10 mouse cellular contexts compared by ENCODE assay signal in the genomic region with DNA sequence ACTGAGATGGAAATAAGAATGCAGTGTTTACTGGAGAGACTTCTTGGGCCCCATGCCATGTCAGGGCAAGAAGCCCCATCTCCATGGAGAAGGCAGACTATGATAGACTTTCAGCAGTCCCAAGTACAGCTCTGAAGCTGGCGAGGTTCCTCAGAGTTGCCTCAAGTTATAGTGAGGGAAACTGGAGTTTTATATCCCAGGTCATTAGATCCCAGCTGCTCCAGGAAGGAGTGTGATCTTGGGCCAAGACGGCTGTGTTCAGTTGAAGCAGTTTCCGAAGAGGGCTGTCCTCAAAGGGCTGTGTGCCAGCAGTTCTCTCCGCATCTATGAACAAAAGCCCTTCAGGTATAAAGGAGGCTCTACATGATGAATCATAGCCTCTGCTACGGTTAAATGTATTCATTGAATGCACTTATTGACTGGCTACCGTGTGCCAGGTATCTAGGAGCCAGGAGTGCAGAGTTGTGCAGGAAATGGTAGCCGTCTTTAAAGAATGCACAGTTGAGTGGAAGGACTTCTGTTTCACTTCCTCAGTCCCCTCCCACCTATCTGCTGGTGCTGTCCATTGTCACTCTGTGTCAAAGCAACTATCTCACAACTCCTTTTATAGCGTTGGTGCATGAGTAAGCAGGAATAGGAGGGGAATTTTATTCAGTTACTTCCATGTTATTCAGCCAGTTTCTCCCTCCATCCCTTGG. TPM values are rescaled to one million over a fixed set of nuclear protein-coding genes. Genes with fewer than 3 reads are reported as not detected.
A peak's percentile ranks its signal among the peaks of the same experiment; 100 is the strongest.
DNase-seq lines count a peak whose midpoint lies in the region; ATAC-seq and TF ChIP-seq lines count a peak whose summit lies in the region.
"Had no signal": no experiment of that assay in that cellular context is flagged by ENCODE, and none has a peak within 500 bp of the region (broad histone marks: within the 10 kb centered on the region; RNA-seq: fewer than 3 reads in every experiment).

No protein-coding gene starts in this region.

- no peaks in the 10 kb centered on the region for H3K9me3 ChIP-seq in intestine, embryonic 16.5 days (ENCODE audit: control insufficient read depth, low read length)
- no peaks in the 10 kb centered on the region for H3K9me3 ChIP-seq in neural tube, embryonic 14.5 days (ENCODE audit: control insufficient read depth, low read length)

- no peak overlapping the region for H3K9ac ChIP-seq in intestine, embryonic 16.5 days (ENCODE audit: low read depth, low read length)
- H3K9ac ChIP-seq in neural tube, embryonic 14.5 days (replicated peaks; ENCODE audit: low read depth, low read length): no peak overlapping the region
- H3K9ac ChIP-seq: liver, embryonic 14.5 days had no signal

- peak; percentile 39; the same call in 1 of the 2 replicates for ATAC-seq in intestine, embryonic 16.5 days
- peak; percentile 74 for ATAC-seq in neural tube, embryonic 14.5 days (ENCODE audit: low read depth)

- H3K27me3 ChIP-seq in intestine, embryonic 16.5 days (replicated peaks; ENCODE audit: control insufficient read depth, insufficient read depth, low read length): no peaks in the 10 kb centered on the region
- no peaks in the 10 kb centered on the region for H3K27me3 ChIP-seq in neural tube, embryonic 14.5 days (ENCODE audit: control insufficient read depth, insufficient read depth, low read length)

- H3K4me3 ChIP-seq in left cerebral cortex, adult 2 months: no peak overlapping the region
- no peak overlapping the region for H3K4me3 ChIP-seq in intestine, embryonic 16.5 days (ENCODE audit: low read length)
- H3K4me3 ChIP-seq in neural tube, embryonic 14.5 days (ENCODE audit: low read depth, low read length): no peak overlapping the region

- no peak overlapping the region for H3K4me2 ChIP-seq in intestine, embryonic 16.5 days (ENCODE audit: low read depth, low read length)
- H3K4me2 ChIP-seq in neural tube, embryonic 14.5 days (ENCODE audit: low read depth, low read length): no peak overlapping the region

- DNase-seq in left cerebral cortex, postnatal 10 days (ENCODE audit: extremely low spot score in 1 of 2, low spot score in 2 of 2): peak; percentile 8 to 21
- no peak for DNase-seq in left cerebral cortex, adult 2 months (ENCODE audit: extremely low spot score in 1 of 2, low spot score in 2 of 2)
- peak; percentile 55 for DNase-seq in gastrocnemius, adult 18-20 months (ENCODE audit: low spot score)
- DNase-seq in spleen, postnatal 4 days (ENCODE audit: low spot score in 2 of 2): no peak
- no peak for DNase-seq in spleen, postnatal 14 days (ENCODE audit: low spot score in 2 of 2)
- no peak for DNase-seq in cerebellum, adult 11 months
- DNase-seq: thymus, postnatal 25 days had no signal

- intact Hi-C loops in left cerebral cortex, postnatal 10 days (cut with DNase I): no loop called here
- intact Hi-C loops in left cerebral cortex, adult 2 months (cut with DNase I): no loop called here

- H3K36me3 ChIP-seq in intestine, embryonic 16.5 days (ENCODE audit: control insufficient read depth, insufficient read depth, low read length): no peaks in the 10 kb centered on the region
- H3K36me3 ChIP-seq in neural tube, embryonic 14.5 days (ENCODE audit: control insufficient read depth, insufficient read depth, low read length): no peaks in the 10 kb centered on the region

- H3K27ac ChIP-seq in left cerebral cortex, adult 2 months: no peak overlapping the region
- 0 out of 2 replicates have a peak overlapping the region, but pooled peaks have one; percentile 18 for H3K27ac ChIP-seq in intestine, embryonic 16.5 days (ENCODE audit: low read length)
- no peak overlapping the region for H3K27ac ChIP-seq in neural tube, embryonic 14.5 days (ENCODE audit: low read depth, low read length)
- H3K27ac ChIP-seq: liver, embryonic 14.5 days had no signal

- 61% methylated on average over 8 of the region's 8 CpGs for WGBS in intestine, embryonic 16.5 days
- 59% methylated on average over 8 of the region's 8 CpGs for WGBS in neural tube, embryonic 14.5 days

- peaks cover 15% of the 10 kb centered on the region; the same call in 1 of the 2 replicates for H3K4me1 ChIP-seq in intestine, embryonic 16.5 days (ENCODE audit: control insufficient read depth, insufficient read depth, low read length)
- no peaks in the 10 kb centered on the region for H3K4me1 ChIP-seq in neural tube, embryonic 14.5 days (ENCODE audit: control insufficient read depth, insufficient read depth, low read length)

- no peak for TF ChIP-seq CTCF in left cerebral cortex, adult 2 months (IDR thresholded peaks at IDR 0.05)

RNA-seq across cellular contexts. Expression of a gene that starts 16.2 kb away (rescaled TPM):
- 10 to 100 TPM; 11.6 to 12.5 TPM for total RNA-seq in left cerebral cortex, postnatal 10 days (2021)
- total RNA-seq in left cerebral cortex, adult 2 months (2021): 10 to 100 TPM; 14.4 to 15.7 TPM
- total RNA-seq in gastrocnemius, adult 18-20 months (2021): 10 to 100 TPM in 1 of 2 experiments, 1 to 10 TPM in 1; 8.8 to 10.7 TPM
- polyA plus RNA-seq in intestine, embryonic 16.5 days (2015; fragmentation: Nextera tagmentation; extraction: Ambion mirVana): 8.9 and 9.1 TPM in 2 replicates
- polyA plus RNA-seq in neural tube, embryonic 14.5 days (2014; fragmentation: Nextera tagmentation; extraction: Ambion mirVana): 8.3 and 9.4 TPM in 2 replicates

RNA-seq across cellular contexts. Expression of a gene that starts 16.5 kb away (rescaled TPM):
- total RNA-seq in left cerebral cortex, postnatal 10 days (2021): under 1 TPM; 0.16 to 0.28 TPM
- total RNA-seq in left cerebral cortex, adult 2 months (2021): under 1 TPM; 0.20 to 0.40 TPM
- total RNA-seq in gastrocnemius, adult 18-20 months (2021): 1 to 10 TPM; 3.5 to 4.8 TPM
- polyA plus RNA-seq in intestine, embryonic 16.5 days (2015; fragmentation: Nextera tagmentation; extraction: Ambion mirVana): 0.13 and 0.36 TPM in 2 replicates
- polyA plus RNA-seq in neural tube, embryonic 14.5 days (2014; fragmentation: Nextera tagmentation; extraction: Ambion mirVana): 0.27 and 0.99 TPM in 2 replicates

Comparison
In these comparisons a context has a peak if more than half of its experiments do, and no peak if none do; other contexts are left out.
1. DNase-seq: peak in left cerebral cortex, postnatal 10 days (2 of 2) and gastrocnemius, adult 18-20 months (single experiment); none in left cerebral cortex, adult 2 months (0 of 2), spleen, postnatal 4 days (0 of 2), spleen, postnatal 14 days (0 of 2) and cerebellum, adult 11 months (single experiment).